Mouse (Mus musculus) left cerebral cortex, adult 18-20 months (tissue): ENCODE measurements around the gene Gstm6. TPM values are rescaled to one million over a fixed set of nuclear protein-coding genes. Genes with fewer than 3 reads are reported as not detected.

Experiments used
- DNase-seq, 2 experiments: peaks; one replicate each; pipeline ENCODE4 v3.0.0; 2021 to 2022; ENCODE audit warnings: low spot score in 2 of 2, mixed read lengths in 1 of 2
- total RNA-seq, 2 experiments: library from RNA; stranded (reverse); gene quantifications; 2 replicates each; pipeline ENCODE4 v1.2.3; 2021

The Gstm6 gene
- total RNA-seq, 2 experiments from 2014 or later: 5.8 to 6.7 TPM

GRCm38 (mm10) chr3:107945729-107946128, 2.2 kb upstream of the Gstm6 start:
- DNase-seq: no peak

- DNase-seq: no peak
Observed at GRCm38 (mm10) chr3:107941261-107941660, 2.3 kb downstream of the Gstm6 start.

DNA sequence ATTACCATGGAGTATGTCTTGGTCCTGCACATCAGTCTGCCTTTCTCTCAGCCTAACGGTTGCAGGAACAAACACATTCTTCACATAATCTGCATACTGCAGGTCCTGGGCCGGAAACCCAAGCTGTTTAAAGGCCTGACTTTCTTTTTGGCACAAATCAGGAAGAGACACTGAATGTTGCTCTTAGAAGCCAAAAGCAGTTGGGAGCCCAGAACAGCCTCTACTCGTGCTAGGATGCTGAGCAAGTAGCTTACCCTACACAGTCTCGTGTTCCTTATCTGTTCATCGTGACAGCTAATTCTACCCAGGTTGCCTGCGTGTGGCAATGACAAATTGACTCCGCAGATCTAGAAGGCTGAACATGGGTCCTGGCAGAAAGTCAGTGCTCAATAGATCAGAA, 3.0 kb downstream of the Gstm6 start:
- DNase-seq: no peak

- peak in 1 of 2 experiments; percentile 33 for DNase-seq
Observed at GRCm38 (mm10) chr3:107939830-107940229, 3.7 kb downstream of the Gstm6 start.

DNA sequence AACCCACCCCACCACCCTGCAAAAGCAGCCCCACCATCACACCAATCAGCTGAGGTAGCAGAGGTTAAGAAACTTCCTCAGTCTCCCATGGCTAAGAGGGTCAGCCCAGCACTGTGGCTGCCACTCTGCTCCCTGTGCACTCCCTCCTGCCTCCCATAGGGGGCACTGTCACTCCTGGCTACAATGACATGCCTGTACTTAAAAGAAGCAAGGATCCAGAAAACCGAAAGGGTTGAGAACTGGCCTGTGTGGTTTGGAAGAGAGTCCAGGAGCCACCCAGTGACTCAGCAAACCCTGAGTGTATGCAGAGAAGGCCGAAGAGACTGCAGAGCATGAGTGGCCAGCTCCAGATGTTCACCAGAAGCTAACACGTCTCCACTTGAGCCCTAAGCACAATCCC, 4.1 kb downstream of the Gstm6 start:
- peak; percentile 52 to 60 for DNase-seq

- DNase-seq: no peak
Observed at GRCm38 (mm10) chr3:107935888-107936287, 7.7 kb downstream of the Gstm6 start.

DNA sequence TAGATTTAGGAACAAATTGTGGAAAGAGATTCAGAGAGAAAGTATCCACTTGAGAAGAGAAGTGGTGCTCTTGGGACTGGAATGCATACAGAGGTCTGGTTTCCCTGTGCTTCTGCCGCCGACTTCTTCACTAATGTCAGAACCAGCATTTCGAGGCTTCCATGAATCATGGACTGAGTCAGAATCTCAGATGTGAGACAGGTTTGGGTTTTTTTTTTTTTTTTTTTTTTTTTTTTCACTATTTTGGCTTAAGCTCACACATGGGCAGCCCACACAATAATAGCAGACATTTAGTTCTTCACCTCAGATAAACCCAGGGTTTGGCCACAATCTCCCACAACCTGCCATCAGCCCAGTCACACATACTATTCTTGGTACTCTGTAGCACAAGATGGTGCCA, 8.3 kb downstream of the Gstm6 start:
- no peak for DNase-seq

DNA sequence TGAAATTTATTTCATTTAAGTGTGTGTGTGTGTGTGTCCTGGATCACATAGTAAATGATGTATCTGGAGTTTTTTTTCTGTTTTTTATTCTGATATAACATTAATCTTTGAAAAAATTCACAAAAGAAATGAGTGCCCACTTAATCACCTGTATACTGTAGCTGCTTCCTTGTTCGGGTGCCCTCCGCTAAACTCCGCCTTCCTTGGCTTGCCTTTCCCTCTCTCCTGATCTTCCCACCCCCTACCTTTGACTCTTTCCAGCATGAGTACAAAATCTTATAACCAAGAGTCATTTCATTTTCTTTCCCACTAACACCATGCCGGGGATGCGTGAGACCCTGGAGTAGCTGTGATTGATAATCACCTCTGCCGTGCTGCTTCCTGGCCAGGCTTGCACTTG, 11.4 kb downstream of the Gstm6 start:
- no peak for DNase-seq

DNA sequence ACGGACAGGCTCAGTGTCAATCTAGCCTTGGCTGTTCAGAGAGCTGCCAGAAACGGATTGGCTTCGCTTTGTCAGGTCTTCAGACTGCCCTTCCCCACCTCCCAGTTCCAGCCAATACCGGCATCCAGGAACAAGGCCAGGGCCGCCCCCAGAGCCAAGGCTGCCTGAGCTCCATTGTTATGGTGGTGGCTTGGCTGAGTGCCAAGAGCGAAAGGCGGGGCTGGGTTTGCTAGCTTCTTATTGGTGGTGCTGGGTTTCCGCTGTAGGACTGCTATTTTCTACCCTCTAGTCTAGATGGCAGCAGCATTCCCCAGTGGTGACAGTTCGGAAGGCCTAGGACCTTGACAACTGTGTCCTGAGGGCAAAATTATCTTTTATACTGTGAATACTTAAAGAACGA, 11.9 kb downstream of the Gstm6 start, which contains the start of gene Gstm7:
Gstm7 (minus strand) TSS at position 148 of the 400 bp plus-strand sequence.
- peak; percentile 97 to 98 for DNase-seq

- DNase-seq: no peak
Observed at GRCm38 (mm10) chr3:107931134-107931533, 12.4 kb downstream of the Gstm6 start.

- DNase-seq: no peak
Observed at GRCm38 (mm10) chr3:107929731-107930130, 13.8 kb downstream of the Gstm6 start.

DNA sequence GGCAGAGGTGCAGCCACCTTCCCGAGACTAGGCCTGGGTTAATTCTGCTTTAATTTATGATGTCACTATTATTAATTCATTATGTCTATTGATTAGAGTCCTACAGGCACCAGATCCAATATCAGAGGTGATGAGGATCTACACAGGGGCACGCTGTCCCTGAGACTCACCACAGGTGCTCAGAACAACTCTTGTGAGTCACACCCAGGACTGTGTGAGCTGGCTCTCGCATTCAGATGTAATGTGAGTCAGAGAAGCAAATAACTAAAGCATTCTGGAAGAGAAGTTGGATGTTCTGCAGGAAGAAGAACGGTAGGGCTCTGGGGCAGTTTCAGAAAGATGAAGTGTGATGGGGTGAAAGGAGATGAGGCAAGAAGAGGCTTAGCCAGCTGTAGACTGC, 14.3 kb downstream of the Gstm6 start:
- no peak for DNase-seq

- no peak for DNase-seq
Observed at GRCm38 (mm10) chr3:107928691-107929090, 14.9 kb downstream of the Gstm6 start.

DNA sequence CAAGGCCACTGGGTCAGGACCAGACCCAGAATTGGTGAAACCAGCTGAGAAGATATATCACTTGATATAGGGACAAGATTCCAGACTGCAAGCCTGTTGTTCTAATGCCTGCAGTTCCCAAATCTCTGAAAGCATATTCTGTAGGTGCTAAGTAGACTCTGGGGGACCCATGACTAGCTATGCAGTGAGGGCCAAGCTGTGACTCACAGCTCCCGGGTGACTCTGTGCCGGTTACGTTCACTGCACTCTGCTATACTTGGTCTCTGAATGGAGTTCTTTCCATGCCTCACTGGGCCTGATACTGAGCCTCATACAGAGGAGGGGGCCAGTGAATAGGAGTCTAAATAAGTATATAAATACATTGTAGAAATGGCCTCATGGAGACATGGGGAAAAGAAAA, 15.7 kb downstream of the Gstm6 start:
- no peak for DNase-seq

DNA sequence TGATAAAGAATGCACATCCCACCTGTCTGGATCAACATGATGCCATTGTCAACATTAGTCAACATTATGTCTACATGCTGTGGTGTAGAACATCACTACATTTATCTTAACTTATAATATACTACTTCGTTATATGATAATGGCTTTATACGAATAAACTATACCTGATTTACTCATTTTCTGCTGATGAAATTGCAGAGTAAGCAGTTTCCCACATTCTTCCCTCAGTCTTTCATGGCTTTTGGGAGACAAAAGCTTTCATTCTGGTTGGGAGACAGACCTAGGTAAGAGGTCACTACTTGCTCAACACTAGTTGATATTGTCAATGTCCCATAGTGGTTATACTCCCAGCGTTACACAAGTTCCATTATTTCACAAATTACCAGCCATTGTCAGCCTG, 18.2 kb downstream of the Gstm6 start:
- no peak for DNase-seq

GRCm38 (mm10) chr3:107920348-107920747, 23.2 kb downstream of the Gstm6 start:
- no peak for DNase-seq

DNA sequence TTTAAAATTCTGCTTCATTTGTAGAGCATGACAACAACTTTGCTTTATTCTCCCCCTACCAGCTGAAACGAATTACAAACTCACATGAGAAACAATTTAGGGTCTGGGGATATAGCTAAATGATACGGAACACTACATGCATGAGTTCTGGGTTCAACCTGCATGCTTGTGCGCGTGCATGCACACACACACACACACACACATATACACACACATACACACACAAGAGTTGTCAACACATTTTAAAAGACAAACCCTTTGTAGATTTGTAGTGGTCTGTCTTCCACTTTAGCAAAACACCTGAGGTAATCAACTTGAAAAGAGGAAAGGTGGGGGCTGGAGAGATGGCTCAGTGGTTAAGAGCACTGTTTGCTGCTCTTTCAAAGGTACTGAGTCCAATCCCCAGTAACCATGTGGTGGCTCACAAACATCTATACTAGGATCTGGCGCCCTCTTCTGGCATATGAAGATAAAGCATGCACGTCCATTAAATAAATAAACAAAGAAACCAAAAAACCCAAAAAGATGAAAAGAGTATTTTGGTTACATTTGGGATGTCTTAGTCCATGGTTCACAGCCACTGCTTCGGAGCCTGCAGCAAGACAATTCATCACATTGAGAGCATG, 25.7 kb downstream of the Gstm6 start:
- peak; percentile 54 to 77 for DNase-seq

DNA sequence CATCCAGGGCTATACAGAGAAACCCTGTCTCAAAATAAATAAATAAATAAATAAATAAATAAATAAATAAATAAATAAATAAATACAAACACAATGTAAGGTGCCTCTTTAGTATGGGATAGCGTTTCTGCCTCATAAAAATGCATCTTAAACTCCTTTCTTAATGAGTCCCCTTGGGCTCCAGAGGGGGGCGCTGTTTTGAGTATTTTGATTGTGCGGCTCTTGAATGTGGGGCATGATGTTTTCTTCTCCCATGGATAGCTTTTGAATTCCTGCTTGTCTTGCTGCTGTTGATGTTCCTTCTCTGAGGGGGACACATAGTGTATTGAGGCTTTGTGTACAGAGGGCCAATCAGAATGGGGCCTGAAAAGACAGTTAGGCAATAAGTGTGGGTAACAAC, 26.5 kb downstream of the Gstm6 start:
- no peak for DNase-seq

DNA sequence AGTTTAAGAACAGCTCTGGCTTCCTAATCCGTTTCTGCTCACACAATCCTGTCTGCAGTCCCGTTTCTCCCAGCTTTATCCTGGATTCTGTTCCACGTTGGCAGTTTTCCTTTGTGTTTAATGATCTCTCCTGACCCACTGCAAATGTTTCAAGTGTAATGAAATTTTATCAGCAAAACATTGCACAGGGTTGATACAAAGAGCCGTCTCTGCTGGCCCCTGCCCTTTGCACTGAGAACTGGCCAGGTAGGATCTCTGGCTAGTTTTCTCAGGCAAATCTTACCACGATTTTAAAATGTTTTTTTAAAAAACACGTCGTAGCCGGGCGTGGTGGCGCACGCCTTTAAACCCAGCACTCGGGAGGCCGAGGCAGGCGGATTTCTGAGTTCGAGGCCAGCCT, 26.9 kb downstream of the Gstm6 start:
- no peak for DNase-seq

DNA sequence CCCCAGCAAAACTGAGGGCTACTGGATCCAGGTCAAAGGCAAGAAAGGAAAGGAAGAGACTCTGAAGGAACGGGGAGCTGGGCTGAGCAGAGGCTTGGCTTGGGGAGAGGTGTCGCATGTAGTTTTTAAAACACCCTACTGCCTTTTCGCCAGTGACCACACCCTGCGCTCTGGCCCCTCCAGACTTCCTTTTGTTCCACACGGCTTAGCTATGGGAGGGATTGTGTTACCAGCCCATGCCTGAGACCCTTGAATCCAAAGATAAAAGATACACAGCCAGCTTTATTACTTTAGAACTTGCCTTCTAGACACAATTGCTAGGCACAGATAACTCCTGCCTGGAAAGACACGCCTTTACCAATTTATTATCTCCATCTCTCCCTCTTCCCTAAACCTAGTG, 37.6 kb downstream of the Gstm6 start:
- no peak for DNase-seq

DNA sequence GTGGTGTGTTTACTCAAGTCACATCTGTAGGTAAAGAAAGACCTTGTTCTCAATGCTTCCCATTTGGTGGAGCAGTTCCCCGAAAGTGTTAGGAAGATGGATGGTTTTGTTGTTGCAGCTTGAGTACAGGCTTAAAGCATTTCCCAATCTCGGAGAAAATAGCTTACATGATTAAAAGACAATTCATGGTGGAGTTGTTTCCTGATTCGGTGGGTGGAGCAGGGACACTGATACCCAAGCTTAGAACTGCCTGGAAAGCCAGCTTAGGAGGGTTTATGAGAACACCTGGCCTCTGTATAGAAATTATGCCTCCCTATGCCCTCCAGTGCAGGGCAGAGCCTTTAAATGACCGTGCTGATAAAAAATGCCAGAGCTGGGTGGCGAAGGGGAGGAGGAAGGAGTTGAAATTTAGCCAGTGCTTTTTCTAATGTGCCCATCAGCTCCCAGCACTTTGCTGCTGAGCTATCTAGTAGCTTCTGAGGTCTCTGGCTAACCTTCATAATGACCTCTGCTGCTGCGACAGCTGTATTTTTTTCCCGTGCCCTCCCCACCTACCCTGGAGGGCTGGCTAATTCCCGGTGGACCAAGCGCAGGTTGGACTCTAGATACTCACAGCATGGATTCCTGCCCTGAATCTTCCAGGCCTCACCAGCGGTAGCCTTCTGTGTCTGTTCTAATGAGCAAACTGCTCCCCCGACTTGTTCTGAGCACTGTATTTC, 42.4 kb downstream of the Gstm6 start:
- no peak for DNase-seq

GRCm38 (mm10) chr3:107898691-107899090, 44.9 kb downstream of the Gstm6 start:
- no peak for DNase-seq
